Mouse (Mus musculus): ENCODE data around the gene Ptprr. TPM values are rescaled to one million over a fixed set of nuclear protein-coding genes. Genes with fewer than 3 reads are reported as not detected.
A peak's percentile ranks its signal among the peaks of the same experiment; 100 is the strongest.

The Ptprr gene
- total and polyA plus RNA-seq, 2 experiments from 2014 or later, result 0.31 to 0.75 TPM

GRCm38 (mm10) chr10:116296439-116296838, 278.4 kb downstream of the Ptprr start:
- Histone ChIP-seq H3K27ac (ENCODE audit: low read depth) (no peak overlapping the region), H3K4me2 (ENCODE audit: low read depth, low read length) (no peak overlapping the region), H3K9me3 (replicated peaks; ENCODE audit: control insufficient read depth, low read length) (no peaks in the 10 kb centered on the region), H3K27me3 (ENCODE audit: control insufficient read depth, insufficient read depth, low read length) (peaks cover 12% of the 10 kb centered on the region; the same call in 1 of the 2 replicates), H3K9ac (replicated peaks; ENCODE audit: low read depth, low read length) (no peak overlapping the region), H3K4me3 (ENCODE audit: low read depth, low read length) (no peak overlapping the region), H3K36me3 (replicated peaks; ENCODE audit: control insufficient read depth, insufficient read depth, low read length) (no peaks in the 10 kb centered on the region), H3K4me1 (ENCODE audit: control insufficient read depth, insufficient read depth) (0 out of 2 replicates have a peak, but pooled peaks cover 4% of the 10 kb centered on the region)
- WGBS, result 80% methylated on average over 4 of the region's 4 CpGs
- DNase-seq (ENCODE audit: low spot score), result no peak
- no peak for ATAC-seq (ENCODE audit: insufficient read depth, low read depth)
- TF ChIP-seq CTCF (IDR thresholded peaks at IDR 0.05; ENCODE audit: low read depth) (no peak), EP300 (IDR thresholded peaks at IDR 0.05; ENCODE audit: low read depth) (no peak)

- DNase-seq (ENCODE audit: low spot score) (peak; percentile 23), ATAC-seq (ENCODE audit: insufficient read depth, low read depth) (no peak; the same call in 1 of the 2 replicates)
- no peak overlapping the region for H3K27ac ChIP-seq (ENCODE audit: low read depth)
- no peak overlapping the region for H3K9ac ChIP-seq (replicated peaks; ENCODE audit: low read depth, low read length)
- H3K9me3 ChIP-seq (replicated peaks; ENCODE audit: control insufficient read depth, low read length), result no peaks in the 10 kb centered on the region
- no peak for TF ChIP-seq CTCF (IDR thresholded peaks at IDR 0.05; ENCODE audit: low read depth)
- TF ChIP-seq EP300 (IDR thresholded peaks at IDR 0.05; ENCODE audit: low read depth), result peak; percentile 52; the same call in 1 of the 2 replicates
- peaks cover 20% of the 10 kb centered on the region for H3K27me3 ChIP-seq (ENCODE audit: control insufficient read depth, insufficient read depth, low read length)
- no peak overlapping the region for H3K4me3 ChIP-seq (ENCODE audit: low read depth, low read length)
- H3K4me1 ChIP-seq (ENCODE audit: control insufficient read depth, insufficient read depth), result no peaks in the 10 kb centered on the region
- WGBS, result 41% methylated on average over 12 of the region's 12 CpGs
- no peaks in the 10 kb centered on the region for H3K36me3 ChIP-seq (replicated peaks; ENCODE audit: control insufficient read depth, insufficient read depth, low read length)
- H3K4me2 ChIP-seq (ENCODE audit: low read depth, low read length), result no peak overlapping the region
Observed at GRCm38 (mm10) chr10:116297854-116298253, 279.8 kb downstream of the Ptprr start.

- Histone ChIP-seq H3K9me3 (replicated peaks; ENCODE audit: control insufficient read depth, low read length) (no peaks in the 10 kb centered on the region), H3K4me3 (ENCODE audit: low read depth, low read length) (peak overlapping the region; percentile 55), H3K9ac (replicated peaks; ENCODE audit: low read depth, low read length) (peak overlapping the region; percentile 57), H3K27me3 (ENCODE audit: control insufficient read depth, insufficient read depth, low read length) (peaks cover 20% of the 10 kb centered on the region), H3K4me2 (ENCODE audit: low read depth, low read length) (peak overlapping the region; percentile 68), H3K27ac (ENCODE audit: low read depth) (peak overlapping the region; percentile 78), H3K4me1 (ENCODE audit: control insufficient read depth, insufficient read depth) (no peaks in the 10 kb centered on the region), H3K36me3 (replicated peaks; ENCODE audit: control insufficient read depth, insufficient read depth, low read length) (no peaks in the 10 kb centered on the region)
- no peak for DNase-seq (ENCODE audit: low spot score)
- WGBS, result 15% methylated on average over 7 of the region's 7 CpGs
- TF ChIP-seq CTCF (IDR thresholded peaks at IDR 0.05; ENCODE audit: low read depth) (no peak), EP300 (IDR thresholded peaks at IDR 0.05; ENCODE audit: low read depth) (no peak)
- ATAC-seq (ENCODE audit: insufficient read depth, low read depth), result peak; percentile 20; the same call in 1 of the 2 replicates
Observed at GRCm38 (mm10) chr10:116300824-116301223, 282.8 kb downstream of the Ptprr start.

GRCm38 (mm10) chr10:116301258-116301657, 283.2 kb downstream of the Ptprr start:
- Histone ChIP-seq H3K4me3 (ENCODE audit: low read depth, low read length) (peak overlapping the region; percentile 55), H3K9me3 (replicated peaks; ENCODE audit: control insufficient read depth, low read length) (no peaks in the 10 kb centered on the region), H3K4me1 (ENCODE audit: control insufficient read depth, insufficient read depth) (no peaks in the 10 kb centered on the region), H3K27me3 (ENCODE audit: control insufficient read depth, insufficient read depth, low read length) (peaks cover 20% of the 10 kb centered on the region), H3K4me2 (ENCODE audit: low read depth, low read length) (peak overlapping the region; percentile 68), H3K9ac (replicated peaks; ENCODE audit: low read depth, low read length) (peak overlapping the region; percentile 57), H3K27ac (ENCODE audit: low read depth) (peak overlapping the region; percentile 78), H3K36me3 (replicated peaks; ENCODE audit: control insufficient read depth, insufficient read depth, low read length) (no peaks in the 10 kb centered on the region)
- peak; percentile 31 for DNase-seq (ENCODE audit: low spot score)
- TF ChIP-seq CTCF (IDR thresholded peaks at IDR 0.05; ENCODE audit: low read depth) (no peak), EP300 (IDR thresholded peaks at IDR 0.05; ENCODE audit: low read depth) (no peak)
- under 1% methylated on average over 36 of the region's 36 CpGs for WGBS
- ATAC-seq (ENCODE audit: insufficient read depth, low read depth), result peak; percentile 49

- no peaks in the 10 kb centered on the region for H3K9me3 ChIP-seq (replicated peaks; ENCODE audit: control insufficient read depth, low read length)
- no peak overlapping the region for H3K9ac ChIP-seq (replicated peaks; ENCODE audit: low read depth, low read length)
Observed at GRCm38 (mm10) chr10:116304355-116304754, 286.3 kb downstream of the Ptprr start.

GRCm38 (mm10) chr10:116309460-116309859, 291.4 kb downstream of the Ptprr start:
- H3K36me3 ChIP-seq (replicated peaks; ENCODE audit: control insufficient read depth, insufficient read depth, low read length), result no peaks in the 10 kb centered on the region
- 70% methylated on average over 2 of the region's 2 CpGs for WGBS
- H3K4me1 ChIP-seq (ENCODE audit: control insufficient read depth, insufficient read depth), result peaks cover 4% of the 10 kb centered on the region; the same call in 1 of the 2 replicates
- H3K9ac ChIP-seq (replicated peaks; ENCODE audit: low read depth, low read length), result no peak overlapping the region
- no peak overlapping the region for H3K4me2 ChIP-seq (ENCODE audit: low read depth, low read length)
- no peaks in the 10 kb centered on the region for H3K9me3 ChIP-seq (replicated peaks; ENCODE audit: control insufficient read depth, low read length)
- DNase-seq (ENCODE audit: low spot score) (no peak), ATAC-seq (ENCODE audit: insufficient read depth, low read depth) (no peak)
- H3K27me3 ChIP-seq (ENCODE audit: control insufficient read depth, insufficient read depth, low read length), result no peaks in the 10 kb centered on the region
- no peak overlapping the region for H3K4me3 ChIP-seq (ENCODE audit: low read depth, low read length)
- TF ChIP-seq CTCF (IDR thresholded peaks at IDR 0.05; ENCODE audit: low read depth) (no peak), EP300 (IDR thresholded peaks at IDR 0.05; ENCODE audit: low read depth) (no peak)
- H3K27ac ChIP-seq (ENCODE audit: low read depth), result no peak overlapping the region

More at GRCm38 (mm10) chr10:116304355-116304754, 286.3 kb downstream of the Ptprr start:
- Histone ChIP-seq H3K4me2 (ENCODE audit: low read depth, low read length) (peak overlapping the region; percentile 7; the same call in 1 of the 2 replicates), H3K4me3 (ENCODE audit: low read depth, low read length) (no peak overlapping the region), H3K4me1 (ENCODE audit: control insufficient read depth, insufficient read depth) (no peaks in the 10 kb centered on the region), H3K27me3 (ENCODE audit: control insufficient read depth, insufficient read depth, low read length) (peaks cover 20% of the 10 kb centered on the region), H3K27ac (ENCODE audit: low read depth) (no peak overlapping the region), H3K36me3 (replicated peaks; ENCODE audit: control insufficient read depth, insufficient read depth, low read length) (no peaks in the 10 kb centered on the region)
- ATAC-seq (ENCODE audit: insufficient read depth, low read depth) (no peak), DNase-seq (ENCODE audit: low spot score) (no peak)
- 86% methylated on average over 4 of the region's 4 CpGs for WGBS
- TF ChIP-seq CTCF (IDR thresholded peaks at IDR 0.05; ENCODE audit: low read depth), result no peak

Data from heart, postnatal 0 days (tissue).